ENCODE assay signal across 8 mouse cellular contexts in the genomic region with DNA sequence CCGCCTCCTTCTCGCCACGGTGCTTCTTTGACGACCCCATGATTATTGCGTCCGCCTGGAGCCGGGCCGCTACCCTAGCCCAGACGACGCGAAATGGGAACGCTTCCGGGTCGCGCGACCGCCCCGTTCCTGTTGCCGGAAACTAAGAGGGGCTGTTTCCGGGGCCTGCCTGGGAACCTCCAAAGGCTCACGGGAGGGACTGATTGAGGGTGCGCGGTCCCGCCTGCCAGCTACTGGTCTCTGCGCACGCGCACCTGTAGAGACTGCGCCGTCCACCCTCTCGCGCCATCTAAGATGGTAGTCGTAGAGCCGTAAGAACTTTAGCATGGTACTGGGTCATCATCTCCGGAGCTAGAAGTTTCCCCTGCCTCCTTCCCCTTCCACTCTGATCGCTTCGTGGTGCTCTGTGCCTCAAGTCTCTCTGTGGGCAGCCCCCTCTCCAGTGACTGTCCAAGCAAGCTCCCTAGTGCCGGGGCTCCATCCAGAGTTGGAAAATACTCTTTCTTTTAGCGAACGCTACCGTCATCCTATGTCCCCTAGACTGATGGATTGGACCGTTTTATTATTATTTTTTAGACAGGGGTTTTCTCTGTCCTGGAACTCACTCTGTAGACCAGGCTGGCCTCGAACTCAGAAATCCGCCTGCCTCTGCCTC. TPM values are rescaled to one million over a fixed set of nuclear protein-coding genes. Genes with fewer than 3 reads are reported as not detected.
DNase-seq lines count a peak whose midpoint lies in the region; ATAC-seq and TF ChIP-seq lines count a peak whose summit lies in the region.

A gene (minus strand): TSS at position 116 of the 655 bp plus-strand sequence.

- TF ChIP-seq CTCF in lung, postnatal 0 days (IDR thresholded peaks at IDR 0.05) = no peak

- no peaks in the 10 kb centered on the region for H3K27me3 ChIP-seq in hindbrain, embryonic 10.5 days (ENCODE audit: insufficient read depth, poor library complexity, severe bottlenecking)
- H3K27me3 ChIP-seq in lung, postnatal 0 days (replicated peaks; ENCODE audit: insufficient read depth, low read length) = no peaks in the 10 kb centered on the region

- DNase-seq in MN1 (ENCODE audit: low spot score) = peak; percentile 92
- DNase-seq in cerebellum, adult 9-10 months = peak; percentile 95
- peak; percentile 95 for DNase-seq in hindbrain, embryonic 10.5 days (ENCODE audit: low spot score)
- peak; percentile 97 for DNase-seq in layer of hippocampus, adult 9-11 months
- DNase-seq in lung, postnatal 0 days (ENCODE audit: low spot score) = peak; percentile 100
- peak; percentile 85 for DNase-seq in ovary, postnatal 14 days (ENCODE audit: low spot score)
- peak; percentile 95 for DNase-seq in thymus, postnatal 14 days

- H3K9ac ChIP-seq in lung, postnatal 0 days (replicated peaks; ENCODE audit: low read depth) = peak within 1 kb of the TSS; percentile 91

- no peak; the same call in 1 of the 2 replicates for TF ChIP-seq EP300 in lung, postnatal 0 days (IDR thresholded peaks at IDR 0.05)

- peaks cover 39% of the 10 kb centered on the region for H3K4me1 ChIP-seq in hindbrain, embryonic 10.5 days (replicated peaks)
- H3K4me1 ChIP-seq in lung, postnatal 0 days (ENCODE audit: insufficient read depth, low read depth, low read length) = peaks cover 12% of the 10 kb centered on the region; the same call in 1 of the 2 replicates

- peak; percentile 97 for ATAC-seq in frontal cortex, adult (ENCODE audit: low TSS enrichment)
- ATAC-seq in lung, postnatal 0 days = peak; percentile 97

- H3K27ac ChIP-seq in hindbrain, embryonic 10.5 days = peak within 1 kb of the TSS; percentile 93
- H3K27ac ChIP-seq in lung, postnatal 0 days (ENCODE audit: low read length) = peak within 1 kb of the TSS; percentile 91

- H3K36me3 ChIP-seq in hindbrain, embryonic 10.5 days = peaks cover 27% of the 10 kb centered on the region
- H3K36me3 ChIP-seq in lung, postnatal 0 days (ENCODE audit: insufficient read depth, low read length) = peaks cover 10% of the 10 kb centered on the region

- no peaks in the 10 kb centered on the region for H3K9me3 ChIP-seq in hindbrain, embryonic 10.5 days
- no peaks in the 10 kb centered on the region for H3K9me3 ChIP-seq in lung, postnatal 0 days (ENCODE audit: low read length)

- peak within 1 kb of the TSS; percentile 100 for H3K4me3 ChIP-seq in hindbrain, embryonic 10.5 days
- peak within 1 kb of the TSS; percentile 94 for H3K4me3 ChIP-seq in lung, postnatal 0 days (ENCODE audit: low read depth, low read length)

- peak within 1 kb of the TSS; percentile 67 for H3K4me2 ChIP-seq in lung, postnatal 0 days (replicated peaks; ENCODE audit: low read depth, low read length)

- 3% methylated on average over 43 of the region's 43 CpGs for WGBS in hindbrain, embryonic 10.5 days
- WGBS in lung, postnatal 0 days = 1% methylated on average over 43 of the region's 43 CpGs

RNA-seq across cellular contexts. Expression of the gene that starts here (rescaled TPM):
- 82.7 and 93.2 TPM in 2 replicates for polyA plus RNA-seq in hindbrain, embryonic 10.5 days (2016; fragmentation: Nextera tagmentation; extraction: Ambion mirVana)
- 35.2 and 43.5 TPM in 2 replicates for polyA plus RNA-seq in lung, postnatal 0 days (2015; fragmentation: Nextera tagmentation; extraction: Ambion mirVana)

Comparison
In these comparisons a context has a peak if more than half of its experiments do, and no peak if none do; other contexts are left out.
1. Peak in every context shown above with its lines: DNase-seq, ATAC-seq, H3K4me3 ChIP-seq and H3K27ac ChIP-seq.